Mouse (Mus musculus) stomach, embryonic 14.5 days (tissue): ENCODE measurements around the gene Dcaf11. TPM values are rescaled to one million over a fixed set of nuclear protein-coding genes. Genes with fewer than 3 reads are reported as not detected.

Experiments
- ATAC-seq: fragments of 200-750 bp; cut with Nextera tagmentation; 2 replicates; pipeline ENCODE4 v1.8.0; 2017; ENCODE audit warnings: low read depth, moderate TSS enrichment; ENCODE audit not compliant: insufficient number of reproducible peaks, insufficient read depth, low FRiP score
- H3K27ac ChIP-seq: fragments of 300-500 bp; sonication (generic); 2 replicates; pipeline ENCODE4 v1.5.1; 2014; ENCODE audit warnings: mild to moderate bottlenecking, low read length, moderate library complexity, mixed read lengths
- H3K27me3 ChIP-seq: fragments of 300-500 bp; sonication (generic); 2 replicates; pipeline ENCODE4 v1.6.1; 2014; ENCODE audit warnings: low read length, control low read depth, mixed read lengths; ENCODE audit not compliant: control insufficient read depth, insufficient read depth
- H3K36me3 ChIP-seq: fragments of 300-500 bp; sonication (generic); 2 replicates; pipeline ENCODE4 v1.6.1; 2014; ENCODE audit warnings: mild to moderate bottlenecking, control low read depth, low read length, moderate library complexity, mixed read lengths; ENCODE audit not compliant: control insufficient read depth, insufficient read depth
- H3K4me1 ChIP-seq: fragments of 300-500 bp; sonication (generic); 2 replicates; pipeline ENCODE4 v1.6.1; 2014; ENCODE audit warnings: low read length, control low read depth, mixed read lengths; ENCODE audit not compliant: control insufficient read depth, insufficient read depth
- H3K4me2 ChIP-seq: fragments of 300-500 bp; sonication (generic); replicated peaks from 2 replicates; pipeline ENCODE4 v1.6.1; 2014; ENCODE audit warnings: low read depth, low read length, control low read depth
- H3K4me3 ChIP-seq: fragments of 300-500 bp; sonication (generic); 2 replicates; pipeline ENCODE4 v1.5.1; 2014; ENCODE audit warnings: low read depth, low read length, control low read depth
- H3K9ac ChIP-seq: fragments of 300-500 bp; sonication (generic); replicated peaks from 2 replicates; pipeline ENCODE4 v1.6.1; 2014; ENCODE audit warnings: low read depth, mild to moderate bottlenecking, control low read depth, low read length, moderate library complexity, mixed read lengths
- H3K9me3 ChIP-seq: fragments of 300-500 bp; sonication (generic); 2 replicates; pipeline ENCODE4 v1.6.1; 2016; ENCODE audit warnings: low read depth, low read length, control low read depth; ENCODE audit not compliant: control insufficient read depth
- WGBS: fragments of 180-500 bp; shearing (Covaris S2); extraction: QIAGEN DNeasy Blood & Tissue Kit; methylation state at CpG from one replicate; pipeline ENCODE4 v1.1.7; 2014; 5-methylcytosine and 5-hydroxymethylcytosine counted together
- polyA plus RNA-seq: library from polyadenylated mRNA; unstranded; fragments of >200 nt; fragmentation: Nextera tagmentation; extraction: Ambion mirVana; gene quantifications from 2 replicates; pipeline ENCODE4 v1.2.1, GENCODE M21; 2014

Gene Dcaf11
- polyA plus RNA-seq, 1 experiment from 2014 or later: 67.6 TPM

GRCm38 (mm10) chr14:55524062-55524461 lies 35.7 kb upstream of the Dcaf11 start:
- Histone ChIP-seq H3K9ac (no peak overlapping the region), H3K4me2 (no peak overlapping the region), H3K27ac (no peak overlapping the region), H3K9me3 (no peaks in the 10 kb centered on the region), H3K4me3 (no peak overlapping the region), H3K4me1 (peaks cover 2% of the 10 kb centered on the region; the same call in 1 of the 2 replicates), H3K36me3 (no peaks in the 10 kb centered on the region), H3K27me3 (peaks cover 16% of the 10 kb centered on the region; the same call in 1 of the 2 replicates)
- ATAC-seq: no peak
- WGBS: 44% methylated on average over 4 of the region's 4 CpGs

- Histone ChIP-seq H3K4me1 (peaks cover 2% of the 10 kb centered on the region; the same call in 1 of the 2 replicates), H3K4me2 (no peak within 1 kb of the TSS), H3K27ac (no peak within 1 kb of the TSS), H3K9me3 (no peaks in the 10 kb centered on the region), H3K36me3 (no peaks in the 10 kb centered on the region), H3K27me3 (peaks cover 12% of the 10 kb centered on the region; the same call in 1 of the 2 replicates), H3K4me3 (no peak within 1 kb of the TSS), H3K9ac (no peak within 1 kb of the TSS)
- WGBS: 16% methylated on average over 8 of the region's 8 CpGs
- no peak for ATAC-seq
Observed at GRCm38 (mm10) chr14:55524785-55525184, 35.0 kb upstream of the Dcaf11 start, which contains the start of gene Nrl. Gene Nrl, minus strand, starts transcription at chr14:55524981.

GRCm38 (mm10) chr14:55526674-55527073 lies 33.1 kb upstream of the Dcaf11 start:
- no peak overlapping the region for H3K4me3 ChIP-seq
- no peaks in the 10 kb centered on the region for H3K4me1 ChIP-seq
- H3K9ac ChIP-seq: no peak overlapping the region
- 0 out of 2 replicates have a peak, but pooled peaks cover 7% of the 10 kb centered on the region for H3K27me3 ChIP-seq
- no peaks in the 10 kb centered on the region for H3K36me3 ChIP-seq
- WGBS: 74% methylated on average over 2 of the region's 2 CpGs
- H3K9me3 ChIP-seq: no peaks in the 10 kb centered on the region
- no peak overlapping the region for H3K4me2 ChIP-seq
- H3K27ac ChIP-seq: no peak overlapping the region
- no peak for ATAC-seq

- no peak overlapping the region for H3K4me2 ChIP-seq
- no peaks in the 10 kb centered on the region for H3K9me3 ChIP-seq
- H3K27ac ChIP-seq: no peak overlapping the region
- H3K4me3 ChIP-seq: no peak overlapping the region
- no peaks in the 10 kb centered on the region for H3K36me3 ChIP-seq
- H3K27me3 ChIP-seq: 0 out of 2 replicates have a peak, but pooled peaks cover 2% of the 10 kb centered on the region
- H3K9ac ChIP-seq: no peak overlapping the region
- 25% methylated on average over 3 of the region's 3 CpGs for WGBS
- ATAC-seq: no peak
- H3K4me1 ChIP-seq: no peaks in the 10 kb centered on the region
Observed at GRCm38 (mm10) chr14:55527940-55528339, 31.9 kb upstream of the Dcaf11 start.

GRCm38 (mm10) chr14:55536116-55536745 lies 23.6 kb upstream of the Dcaf11 start:
- H3K4me1 ChIP-seq: peaks cover 3% of the 10 kb centered on the region
- no peak overlapping the region for H3K9ac ChIP-seq
- no peak overlapping the region for H3K27ac ChIP-seq
- no peaks in the 10 kb centered on the region for H3K9me3 ChIP-seq
- no peaks in the 10 kb centered on the region for H3K36me3 ChIP-seq
- no peak overlapping the region for H3K4me3 ChIP-seq
- ATAC-seq: no peak
- H3K4me2 ChIP-seq: no peak overlapping the region
- no peaks in the 10 kb centered on the region for H3K27me3 ChIP-seq
- WGBS: 50% methylated on average over 6 of the region's 6 CpGs

- Histone ChIP-seq H3K9ac (peak within 1 kb of the TSS; percentile 31), H3K27ac (peak within 1 kb of the TSS; percentile 75), H3K4me3 (peak within 1 kb of the TSS; percentile 47), H3K36me3 (peaks cover 21% of the 10 kb centered on the region), H3K4me1 (peaks cover 9% of the 10 kb centered on the region), H3K9me3 (no peaks in the 10 kb centered on the region), H3K4me2 (peak within 1 kb of the TSS; percentile 78), H3K27me3 (no peaks in the 10 kb centered on the region)
- WGBS: 2% methylated on average over 32 of the region's 32 CpGs
- peak; percentile 94 for ATAC-seq
Observed at GRCm38 (mm10) chr14:55540067-55540786, 19.6 kb upstream of the Dcaf11 start, which contains the start of gene Pck2. Gene Pck2, plus strand, starts transcription at chr14:55540266.

GRCm38 (mm10) chr14:55540787-55541321 lies 19.0 kb upstream of the Dcaf11 start:
- peaks cover 9% of the 10 kb centered on the region for H3K4me1 ChIP-seq
- peak overlapping the region; percentile 47 for H3K4me3 ChIP-seq
- H3K9ac ChIP-seq: peak overlapping the region; percentile 31
- H3K36me3 ChIP-seq: peaks cover 27% of the 10 kb centered on the region
- peak overlapping the region; percentile 75 for H3K27ac ChIP-seq
- no peaks in the 10 kb centered on the region for H3K9me3 ChIP-seq
- no peaks in the 10 kb centered on the region for H3K27me3 ChIP-seq
- peak overlapping the region; percentile 78 for H3K4me2 ChIP-seq
- 0% methylated on average over 10 of the region's 10 CpGs for WGBS
- peak; percentile 46 for ATAC-seq

GRCm38 (mm10) chr14:55542268-55542667 lies 17.5 kb upstream of the Dcaf11 start:
- Histone ChIP-seq H3K4me2 (no peak overlapping the region), H3K9ac (no peak overlapping the region), H3K9me3 (no peaks in the 10 kb centered on the region), H3K36me3 (peaks cover 38% of the 10 kb centered on the region), H3K27ac (no peak overlapping the region), H3K27me3 (no peaks in the 10 kb centered on the region), H3K4me3 (no peak overlapping the region), H3K4me1 (peaks cover 9% of the 10 kb centered on the region)
- 97% methylated on average over 12 of the region's 12 CpGs for WGBS
- no peak for ATAC-seq
